Mouse (Mus musculus) urinary bladder, postnatal 10 days (tissue): Measurements from ENCODE around the gene Ece2.

Source experiments
- DNase-seq: peaks from one replicate; pipeline ENCODE4 v3.0.0; 2022; ENCODE audit warnings: low spot score

Gene Ece2

GRCm38 (mm10) chr16:20629731-20630634 lies at the start of gene Ece2:
Gene Ece2, plus strand, starts transcription at chr16:20629828.
- no peak for DNase-seq

- DNase-seq, result no peak
Measured at GRCm38 (mm10) chr16:20589366-20589938, 40.2 kb upstream of the Ece2 start, which contains the start of gene Vwa5b2. Gene Vwa5b2, plus strand, starts transcription at chr16:20589471.

GRCm38 (mm10) chr16:20589939-20590679 lies 39.5 kb upstream of the Ece2 start:
- no peak for DNase-seq

- no peak for DNase-seq
Measured at GRCm38 (mm10) chr16:20590680-20591038, 39.0 kb upstream of the Ece2 start.

GRCm38 (mm10) chr16:20591076-20591705 lies 38.4 kb upstream of the Ece2 start:
- no peak for DNase-seq

GRCm38 (mm10) chr16:20595060-20595673 lies 34.5 kb upstream of the Ece2 start:
- no peak for DNase-seq

- DNase-seq, result no peak
Measured at GRCm38 (mm10) chr16:20595737-20596136, 33.9 kb upstream of the Ece2 start.

- DNase-seq, result no peak
Measured at GRCm38 (mm10) chr16:20596687-20597441, 32.8 kb upstream of the Ece2 start.

- no peak for DNase-seq
Measured at GRCm38 (mm10) chr16:20600511-20600910, 29.1 kb upstream of the Ece2 start.

GRCm38 (mm10) chr16:20604705-20605104 lies 24.9 kb upstream of the Ece2 start:
- no peak for DNase-seq

- DNase-seq, result no peak
Measured at GRCm38 (mm10) chr16:20610501-20611356, 18.9 kb upstream of the Ece2 start.

GRCm38 (mm10) chr16:20611357-20612227 lies 18.0 kb upstream of the Ece2 start, which contains the start of the genes Eef1akmt4, Gm49333 and Alg3:
Gene Eef1akmt4, plus strand, starts transcription at chr16:20611593.
Gene Gm49333, plus strand, starts transcription at chr16:20611610.
Gene Alg3, minus strand, starts transcription at chr16:20611735.
- no peak for DNase-seq

- DNase-seq, result no peak
Measured at GRCm38 (mm10) chr16:20619541-20620398, 9.9 kb upstream of the Ece2 start.

GRCm38 (mm10) chr16:20620399-20620735 lies 9.3 kb upstream of the Ece2 start:
- no peak for DNase-seq

- DNase-seq, result no peak
Measured at GRCm38 (mm10) chr16:20620751-20621190, 8.9 kb upstream of the Ece2 start.

GRCm38 (mm10) chr16:20621191-20621990 lies 8.2 kb upstream of the Ece2 start, which contains the start of gene Camk2n2:
Gene Camk2n2, minus strand, starts transcription at chr16:20621287.
- DNase-seq, result no peak
